Mouse (Mus musculus) gastrocnemius, postnatal 36 days (tissue): ENCODE measurements around the gene Olfr134. TPM values are rescaled to one million over a fixed set of nuclear protein-coding genes. Genes with fewer than 3 reads are reported as not detected.
"Not testable (repeated sequence)": the region's sequence is repeated elsewhere in the genome, so short reads cannot be mapped to it uniquely, and the experiment has no call there.

ENCODE experiments used
- DNase-seq, 2 experiments: peaks; one replicate each; pipeline ENCODE4 v3.0.0; 2022
- intact Hi-C: fragments of 180-260 bp; cut with DNase I; formaldehyde crosslinking; loops from one replicate; pipeline ENCODE4 v1.15.1; 2025
- long read RNA-seq, 2 experiments: library from polyadenylated mRNA; stranded (forward); transcript quantifications; one replicate each; pipeline ENCODE4 v2.0.0; 2021
- total RNA-seq, 2 experiments: library from RNA; stranded (reverse); gene quantifications; 2 replicates each; pipeline ENCODE4 v1.2.3; 2021

Olfr134 gene
- total RNA-seq = not detected
- long read RNA-seq, experiment 1 = 0 reads
- long read RNA-seq, experiment 2 = 0 reads

DNA sequence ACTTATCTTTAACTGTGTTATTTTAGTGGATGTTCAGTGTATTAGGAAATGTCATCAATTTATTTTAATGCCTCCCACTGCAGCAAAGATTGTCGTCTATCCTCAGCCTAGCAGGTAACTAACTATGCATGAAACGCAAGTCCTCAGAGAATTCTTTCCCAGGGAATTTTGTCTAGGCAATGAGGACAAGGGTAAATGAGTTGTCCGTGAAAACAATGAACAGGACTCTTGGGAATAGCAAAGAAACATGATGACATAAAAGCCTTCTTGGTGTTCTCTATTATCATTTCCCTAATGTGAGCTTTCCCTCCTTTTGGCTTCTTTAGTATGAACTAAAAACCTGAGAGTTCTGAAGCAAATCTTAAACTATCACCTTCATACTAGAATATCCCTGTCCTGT lies at the start of gene Olfr134:
Olfr134 (plus strand) TSS at position 301 of the 400 bp plus-strand sequence.
- intact Hi-C loops = no loop called here
- no peak for DNase-seq

DNA sequence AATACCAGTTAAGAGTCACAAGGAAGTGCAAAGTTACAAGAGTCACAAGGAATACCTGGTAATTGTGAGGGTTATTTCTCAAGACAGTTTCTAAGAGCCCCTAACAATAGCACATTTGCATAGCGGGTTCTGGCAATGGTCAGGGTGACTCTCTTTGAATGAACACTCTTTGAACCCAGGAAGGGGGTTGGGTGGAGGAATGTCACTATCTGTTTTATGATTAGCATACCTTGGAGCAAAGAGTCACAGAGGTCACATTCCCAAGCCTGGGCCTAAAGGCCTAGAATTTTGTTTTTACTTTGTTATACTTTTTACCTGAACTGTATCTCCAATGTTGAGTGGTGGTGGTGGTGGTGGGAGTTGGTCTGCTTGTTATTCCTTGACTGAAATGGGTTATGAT lies 47.0 kb upstream of the Olfr134 start:
- DNase-seq, intact Hi-C loops: not testable (repeated sequence)

DNA sequence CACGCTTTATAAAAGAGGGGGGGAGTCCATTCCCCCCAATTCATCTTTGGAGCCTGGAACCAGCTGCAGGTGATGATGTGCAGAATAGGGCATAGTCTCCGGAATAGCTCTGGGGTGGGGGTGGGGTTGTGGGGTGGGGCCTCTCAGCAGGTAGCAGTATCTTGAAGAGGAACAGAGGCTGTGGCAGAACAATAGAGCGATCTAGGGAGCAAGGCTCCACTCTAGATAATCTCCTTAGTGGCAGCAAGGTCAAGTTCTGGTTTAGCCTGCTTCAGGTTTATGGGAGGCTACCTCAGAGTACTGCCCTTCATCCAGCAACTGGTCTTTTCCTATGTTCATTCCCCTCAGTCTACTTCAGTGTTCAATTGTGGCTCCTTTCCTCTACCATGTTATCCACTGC lies 45.8 kb upstream of the Olfr134 start:
- DNase-seq, intact Hi-C loops: not testable (repeated sequence)

DNA sequence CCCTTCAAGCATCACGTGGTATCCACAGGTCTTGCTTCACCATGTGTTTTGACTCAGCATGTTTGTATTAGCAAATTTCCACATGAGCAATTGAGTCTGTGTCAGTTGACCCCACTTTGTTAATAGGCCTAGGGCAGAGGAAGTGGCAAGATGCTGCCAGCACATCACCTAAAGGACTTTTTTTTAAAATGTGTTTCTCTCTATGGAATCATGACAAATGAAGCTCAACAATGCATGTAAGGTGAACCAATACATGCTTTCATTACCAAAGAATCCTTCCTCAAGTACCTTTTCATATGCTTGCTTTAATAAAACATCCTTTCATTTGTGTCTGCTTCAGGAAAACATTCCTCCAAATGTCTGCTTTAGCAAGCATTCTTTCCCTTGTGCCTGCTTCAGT lies 36.8 kb upstream of the Olfr134 start, which contains the start of gene Olfr132:
Olfr132 (minus strand) TSS at position 101 of the 400 bp plus-strand sequence.
- no peak for DNase-seq
- intact Hi-C loops = no loop called here

DNA sequence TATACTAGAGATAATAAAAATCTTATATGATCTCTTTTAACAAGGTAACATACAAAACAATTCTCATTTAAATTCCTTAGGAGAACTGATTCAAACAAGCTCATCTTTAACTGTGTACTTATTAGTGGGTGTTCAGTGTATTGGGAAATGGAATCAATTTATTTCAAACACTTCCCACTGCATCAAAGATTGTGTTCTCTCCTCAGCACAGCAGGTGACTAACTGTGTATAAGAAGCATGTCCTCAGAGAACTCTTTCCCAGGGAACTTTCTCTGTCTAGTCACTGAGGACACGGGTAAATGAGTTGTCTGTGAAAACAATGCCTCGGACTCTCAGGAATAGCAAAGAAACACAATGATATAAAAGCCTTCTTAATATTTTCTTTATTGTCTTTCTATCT lies 26.2 kb upstream of the Olfr134 start, which contains the start of gene Olfr133:
Olfr133 (plus strand) TSS at position 301 of the 400 bp plus-strand sequence.
- no peak for DNase-seq
- intact Hi-C loops = no loop called here

DNA sequence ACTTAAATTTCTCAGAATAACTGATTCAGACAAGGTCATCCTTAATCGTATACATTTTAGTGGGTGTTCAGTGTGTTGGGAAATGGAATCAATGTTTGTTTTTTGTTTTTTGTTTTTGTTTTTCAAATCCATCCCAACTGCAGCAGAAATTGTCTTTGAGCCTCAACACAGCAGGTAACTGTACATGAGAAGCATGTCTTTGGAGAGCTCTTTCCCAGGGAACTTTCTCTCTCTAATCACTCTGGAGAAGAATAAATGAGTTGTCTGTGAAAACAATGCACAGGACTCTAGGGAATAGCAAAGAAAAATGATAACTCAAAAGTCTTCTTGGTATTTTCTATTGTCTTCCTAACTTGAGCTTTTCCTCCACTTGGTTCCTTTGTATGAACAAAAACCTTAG lies 32.8 kb downstream of the Olfr134 start, which contains the start of gene Olfr135:
Olfr135 (plus strand) TSS at position 301 of the 400 bp plus-strand sequence.
- intact Hi-C loops = no loop called here
- no peak for DNase-seq

Other genes starting within 250 kb of the Olfr134 start
- not detected for gene Olfr761, start 218.3 kb upstream of the Olfr134 start, total RNA-seq
- gene Olfr129, start 111.3 kb upstream of the Olfr134 start, total RNA-seq = not detected
- not detected for gene Olfr130, start 107.5 kb upstream of the Olfr134 start, total RNA-seq
- gene Olfr131, start 82.7 kb upstream of the Olfr134 start, total RNA-seq = not detected
- gene Olfr132, start 36.9 kb upstream of the Olfr134 start, total RNA-seq = not detected
- not detected for gene Olfr133, start 26.1 kb upstream of the Olfr134 start, total RNA-seq
- not detected for gene Olfr135, start 32.9 kb downstream of the Olfr134 start, total RNA-seq
- gene Olfr138, start 89.6 kb downstream of the Olfr134 start, total RNA-seq = not detected
- not detected for gene Olfr137, start 136.2 kb downstream of the Olfr134 start, total RNA-seq
- not detected for gene Olfr136, start 158.4 kb downstream of the Olfr134 start, total RNA-seq
- not detected for gene Esp36, start 248.8 kb downstream of the Olfr134 start, total RNA-seq